Mouse (Mus musculus) ES-E14 (cell line): ENCODE data around the gene Gpr31b. TPM values are rescaled to one million over a fixed set of nuclear protein-coding genes. Genes with fewer than 3 reads are reported as not detected.
"Not testable (repeated sequence)": the region's sequence is repeated elsewhere in the genome, so short reads cannot be mapped to it uniquely, and the experiment has no call there.

Experiments
- DNase-seq: peaks from one replicate; pipeline ENCODE4 v3.0.0-alpha.2; 2013; ENCODE audit warnings: low read depth, low spot score
- H3K27ac ChIP-seq: 2 replicates; pipeline ENCODE4 v1.5.1; 2012; ENCODE audit warnings: low read depth, mild to moderate bottlenecking, low read length, moderate library complexity, mixed read lengths; ENCODE audit not compliant: poor library complexity, insufficient read depth, severe bottlenecking
- H3K36me3 ChIP-seq: 2 replicates; pipeline ENCODE4 v1.6.1; 2012; ENCODE audit warnings: mild to moderate bottlenecking, low read length, moderate library complexity, mixed read lengths; ENCODE audit not compliant: control insufficient read depth, poor library complexity, insufficient read depth, severe bottlenecking
- H3K4me1 ChIP-seq, 2 experiments: fragments of 150-350 bp in 1 of 2; sonication (generic) in 1 of 2; 2 replicates each; pipeline ENCODE4 v1.6.1; 2012; ENCODE audit warnings: low read length in 2 of 2, mild to moderate bottlenecking in 1 of 2, mixed read lengths in 1 of 2; ENCODE audit not compliant: control insufficient read depth in 2 of 2, insufficient read depth in 2 of 2, poor library complexity in 1 of 2
- H3K4me3 ChIP-seq, 2 experiments: fragments of 150-350 bp in 1 of 2; sonication (generic) in 1 of 2; 2 replicates each; pipeline ENCODE4 v1.5.1; 2012; ENCODE audit warnings: low read length in 2 of 2, low read depth in 1 of 2, mild to moderate bottlenecking in 1 of 2, mixed read lengths in 1 of 2; ENCODE audit not compliant: insufficient read depth in 1 of 2, poor library complexity in 1 of 2, severe bottlenecking in 1 of 2
- H3K9ac ChIP-seq: 2 replicates; pipeline ENCODE4 v1.6.1; 2012; ENCODE audit warnings: low read depth, mild to moderate bottlenecking, low read length, mixed read lengths; ENCODE audit not compliant: poor library complexity, insufficient read depth, severe bottlenecking
- H3K9me3 ChIP-seq: fragments of 150-350 bp; sonication (generic); 2 replicates; pipeline ENCODE4 v1.6.1; 2012; ENCODE audit warnings: low read depth, mild to moderate bottlenecking, low read length; ENCODE audit not compliant: control insufficient read depth, insufficient read depth
- in situ Hi-C, 2 experiments: fragments of 600-800 bp; cut with MboI; formaldehyde crosslinking; loops; one replicate each; pipeline ENCODE4 v1.15.1; 2025; ENCODE audit warnings: low sequenced_read_pairs in 2 of 2, inconsistent platforms in 1 of 2; ENCODE audit not compliant: unreplicated experiment in 2 of 2
- total RNA-seq: library from RNA; depleted of rRNA; stranded (reverse); fragments of 300-350 nt; gene quantifications from 2 replicates; pipeline ENCODE4 v1.2.3, GENCODE M21; 2012; rRNA removed

Gene Gpr31b
- total RNA-seq = not detected in 2 replicates

- H3K36me3 ChIP-seq, in situ Hi-C loops, H3K4me1 ChIP-seq, H3K27ac ChIP-seq, H3K9ac ChIP-seq, DNase-seq, H3K4me3 ChIP-seq, H3K9me3 ChIP-seq: not testable (repeated sequence)
These were observed at the start of gene Gpr31b for GRCm38 (mm10) chr17:13052124-13052813. TSS of gene Gpr31b (minus strand) at chr17:13052296.

DNA sequence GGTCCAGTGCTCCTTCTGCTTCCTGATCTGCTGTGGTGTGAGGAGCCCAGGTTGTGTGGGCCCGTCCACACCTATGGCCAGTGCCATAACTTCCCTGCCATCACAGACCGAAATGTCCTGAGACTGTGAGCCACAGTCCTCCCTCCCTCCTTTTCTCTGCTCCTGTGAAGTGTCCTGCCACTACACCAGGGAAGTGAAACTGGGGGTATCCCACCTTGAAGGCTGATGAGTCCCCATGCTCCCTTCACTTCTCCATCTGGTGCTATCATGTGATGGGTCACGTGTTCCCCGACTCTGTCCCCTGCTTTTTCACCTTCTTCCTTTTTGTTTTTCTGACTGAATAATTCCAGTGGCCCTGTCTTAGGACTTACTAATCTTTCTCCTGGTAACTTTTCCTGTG, 40.9 kb upstream of the Gpr31b start:
- in situ Hi-C loops, DNase-seq, H3K9ac ChIP-seq, H3K36me3 ChIP-seq, H3K27ac ChIP-seq, H3K4me3 ChIP-seq, H3K4me1 ChIP-seq, H3K9me3 ChIP-seq: not testable (repeated sequence)

DNA sequence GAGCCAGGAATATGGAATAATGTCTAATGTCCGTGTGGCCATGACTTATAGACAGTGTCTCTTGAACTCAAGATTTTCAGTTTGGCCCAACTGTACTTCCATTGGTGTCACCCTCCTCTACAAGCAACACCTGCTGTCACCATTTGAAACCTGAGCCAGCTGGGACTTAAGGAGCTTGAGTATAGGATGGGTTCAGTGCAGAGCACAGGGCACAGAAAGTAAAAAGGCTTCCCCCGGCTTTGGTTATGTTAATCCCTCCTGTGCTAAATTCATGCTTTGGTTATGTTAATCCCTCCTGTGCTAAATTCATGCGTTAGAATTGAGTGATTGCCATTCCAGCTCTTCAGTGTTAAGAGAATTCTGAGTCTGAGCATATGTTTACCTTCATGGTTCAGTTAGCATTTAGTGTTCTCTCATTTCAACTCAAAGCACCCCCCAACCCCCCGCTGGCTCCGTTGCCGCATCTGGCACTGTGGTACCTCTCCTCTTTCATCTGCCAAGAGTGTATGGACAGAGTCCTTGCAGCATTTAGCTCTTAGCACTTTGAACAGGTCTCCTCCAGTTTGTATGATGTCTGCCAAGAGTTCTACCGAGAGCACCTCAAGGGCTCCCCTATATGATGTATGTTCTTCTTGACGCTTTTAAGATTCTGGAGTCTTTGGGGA, 40.1 kb upstream of the Gpr31b start:
- H3K4me3 ChIP-seq, DNase-seq, H3K27ac ChIP-seq, H3K36me3 ChIP-seq, H3K4me1 ChIP-seq, H3K9ac ChIP-seq, in situ Hi-C loops, H3K9me3 ChIP-seq: not testable (repeated sequence)

- H3K36me3 ChIP-seq, H3K9ac ChIP-seq, in situ Hi-C loops, DNase-seq, H3K4me1 ChIP-seq, H3K9me3 ChIP-seq, H3K27ac ChIP-seq, H3K4me3 ChIP-seq: not testable (repeated sequence)
These were observed 39.4 kb upstream of the Gpr31b start for GRCm38 (mm10) chr17:13091510-13091909.

DNA sequence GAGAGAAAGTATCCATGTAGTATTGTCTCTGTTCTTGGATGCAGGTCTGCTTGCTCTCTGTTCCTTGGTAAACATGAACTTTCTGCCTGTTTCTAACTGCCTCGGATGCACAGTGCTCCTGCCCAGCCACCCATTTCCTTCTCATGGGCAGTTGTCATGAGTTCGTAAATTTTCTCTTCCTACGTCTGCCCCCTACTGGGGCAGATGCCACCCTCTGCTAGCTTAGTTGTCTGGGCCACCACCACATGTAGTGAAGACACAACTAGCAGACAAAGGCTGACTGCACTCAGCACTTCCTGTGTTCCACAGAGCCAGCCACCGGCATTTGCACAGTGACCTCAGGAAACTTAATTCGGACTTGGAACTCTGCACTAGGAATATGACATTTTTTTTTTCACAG, 17.1 kb upstream of the Gpr31b start:
- in situ Hi-C loops = not testable (repeated sequence)

DNA sequence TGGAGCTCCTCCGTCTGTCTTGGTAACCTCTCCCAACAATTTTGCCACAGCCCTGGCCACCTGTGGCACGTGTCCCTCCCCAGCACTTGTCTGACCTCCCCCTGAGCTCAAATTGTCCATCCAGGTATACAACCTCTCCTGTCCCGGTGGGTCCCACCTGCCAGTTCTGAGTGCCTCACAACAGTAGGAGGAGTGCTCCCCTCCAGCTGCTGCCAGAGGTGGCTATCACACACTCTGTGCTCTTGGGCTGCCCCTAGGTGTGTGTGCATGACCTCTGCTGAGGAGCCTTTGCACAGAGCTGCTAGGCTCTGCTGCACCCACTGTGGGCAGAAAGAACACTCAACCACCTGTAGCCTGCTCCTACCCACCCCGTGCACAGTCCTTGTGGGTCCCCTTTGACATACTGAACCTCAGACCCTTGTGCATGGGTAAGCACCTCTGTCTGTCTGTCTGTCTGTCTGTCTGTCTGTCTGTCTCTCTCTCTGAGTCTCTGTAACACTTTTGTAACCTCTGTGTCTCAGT, 15.8 kb upstream of the Gpr31b start:
- DNase-seq, H3K4me3 ChIP-seq, H3K36me3 ChIP-seq, in situ Hi-C loops, H3K27ac ChIP-seq, H3K4me1 ChIP-seq, H3K9ac ChIP-seq, H3K9me3 ChIP-seq: not testable (repeated sequence)

More for the DNA sequence above, 17.1 kb upstream of the Gpr31b start:
- not testable (repeated sequence) for H3K4me3 ChIP-seq, H3K4me1 ChIP-seq, H3K27ac ChIP-seq, H3K9me3 ChIP-seq, DNase-seq, H3K9ac ChIP-seq, H3K36me3 ChIP-seq

GRCm38 (mm10) chr17:13062882-13063281, 10.8 kb upstream of the Gpr31b start:
- DNase-seq, in situ Hi-C loops, H3K36me3 ChIP-seq, H3K4me1 ChIP-seq, H3K9ac ChIP-seq, H3K9me3 ChIP-seq, H3K27ac ChIP-seq, H3K4me3 ChIP-seq: not testable (repeated sequence)

DNA sequence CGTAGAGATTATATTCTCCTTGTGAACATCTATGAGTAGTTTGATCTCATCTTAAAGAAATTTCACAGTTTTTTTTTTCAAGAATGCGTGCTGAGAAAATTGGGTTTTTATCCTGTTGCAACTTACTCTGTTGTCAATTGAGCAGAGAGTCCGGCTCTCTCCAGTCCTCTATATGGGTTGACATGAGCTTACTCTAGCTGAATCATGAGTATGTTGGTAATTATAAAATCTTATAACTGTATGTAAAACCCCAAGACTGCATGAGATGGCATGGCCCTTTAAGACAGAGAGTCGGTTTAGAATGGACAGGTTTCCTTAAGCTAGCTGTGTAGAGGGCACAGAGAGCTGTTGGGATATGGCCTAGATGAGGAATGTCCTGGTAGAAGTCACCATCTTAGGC, 8.7 kb upstream of the Gpr31b start, which contains the start of gene Tcp10b:
Gene Tcp10b (plus strand): TSS at position 301 of the 400 bp plus-strand sequence.
- H3K9me3 ChIP-seq, in situ Hi-C loops, H3K27ac ChIP-seq, H3K36me3 ChIP-seq, H3K4me3 ChIP-seq, H3K9ac ChIP-seq, DNase-seq, H3K4me1 ChIP-seq: not testable (repeated sequence)
